Mouse (Mus musculus): ENCODE data around the gene Gpr108. TPM values are rescaled to one million over a fixed set of nuclear protein-coding genes. Genes with fewer than 3 reads are reported as not detected.

Gpr108 gene
- polyA plus RNA-seq, 1 experiment from 2014 or later = 39.0 TPM

- peak; percentile 31; the same call in 1 of the 2 replicates for ATAC-seq (ENCODE audit: low FRiP score, low TSS enrichment)
- no peaks in the 10 kb centered on the region for H3K27me3 ChIP-seq (ENCODE audit: insufficient read depth, low read length)
- H3K27ac ChIP-seq (ENCODE audit: low read length) = no peak overlapping the region
- H3K9ac ChIP-seq (replicated peaks; ENCODE audit: low read length) = no peak overlapping the region
- H3K4me3 ChIP-seq (ENCODE audit: low read length) = no peak overlapping the region
- H3K4me2 ChIP-seq (replicated peaks; ENCODE audit: low read depth, low read length) = no peak overlapping the region
- H3K9me3 ChIP-seq (ENCODE audit: low read length) = no peaks in the 10 kb centered on the region
- WGBS = 27% methylated on average over 11 of the region's 11 CpGs
- no peaks in the 10 kb centered on the region for H3K4me1 ChIP-seq (ENCODE audit: insufficient read depth, low read length)
- H3K36me3 ChIP-seq (ENCODE audit: insufficient read depth, low read length) = no peaks in the 10 kb centered on the region
Observed at GRCm38 (mm10) chr17:57219167-57219883, 28.9 kb downstream of the Gpr108 start.

- Histone ChIP-seq H3K4me2 (replicated peaks; ENCODE audit: low read depth, low read length) (no peak overlapping the region), H3K27me3 (ENCODE audit: insufficient read depth, low read length) (no peaks in the 10 kb centered on the region), H3K27ac (ENCODE audit: low read length) (no peak overlapping the region), H3K4me1 (ENCODE audit: insufficient read depth, low read length) (no peaks in the 10 kb centered on the region), H3K9me3 (ENCODE audit: low read length) (no peaks in the 10 kb centered on the region), H3K9ac (replicated peaks; ENCODE audit: low read length) (no peak overlapping the region), H3K4me3 (ENCODE audit: low read length) (no peak overlapping the region), H3K36me3 (ENCODE audit: insufficient read depth, low read length) (no peaks in the 10 kb centered on the region)
- no peak for ATAC-seq (ENCODE audit: low FRiP score, low TSS enrichment)
- WGBS = 67% methylated on average over 12 of the region's 12 CpGs
Observed at GRCm38 (mm10) chr17:57218335-57218900, 29.8 kb downstream of the Gpr108 start.

- Histone ChIP-seq H3K9me3 (ENCODE audit: low read length) (no peaks in the 10 kb centered on the region), H3K27me3 (ENCODE audit: insufficient read depth, low read length) (no peaks in the 10 kb centered on the region), H3K27ac (ENCODE audit: low read length) (no peak overlapping the region), H3K4me3 (ENCODE audit: low read length) (no peak overlapping the region), H3K9ac (replicated peaks; ENCODE audit: low read length) (no peak overlapping the region), H3K36me3 (ENCODE audit: insufficient read depth, low read length) (no peaks in the 10 kb centered on the region), H3K4me1 (ENCODE audit: insufficient read depth, low read length) (no peaks in the 10 kb centered on the region), H3K4me2 (replicated peaks; ENCODE audit: low read depth, low read length) (no peak overlapping the region)
- ATAC-seq (ENCODE audit: low FRiP score, low TSS enrichment) = 0 out of 2 replicates have a peak, but pooled peaks have one; percentile 24
- 45% methylated on average over 13 of the region's 13 CpGs for WGBS
Observed at GRCm38 (mm10) chr17:57214676-57215387, 33.4 kb downstream of the Gpr108 start.

GRCm38 (mm10) chr17:57211501-57211900 lies 36.7 kb downstream of the Gpr108 start:
- no peak overlapping the region for H3K4me3 ChIP-seq (ENCODE audit: low read length)
- ATAC-seq (ENCODE audit: low FRiP score, low TSS enrichment) = no peak
- no peaks in the 10 kb centered on the region for H3K36me3 ChIP-seq (ENCODE audit: insufficient read depth, low read length)
- H3K9me3 ChIP-seq (ENCODE audit: low read length) = no peaks in the 10 kb centered on the region
- no peak overlapping the region for H3K4me2 ChIP-seq (replicated peaks; ENCODE audit: low read depth, low read length)
- no peaks in the 10 kb centered on the region for H3K4me1 ChIP-seq (ENCODE audit: insufficient read depth, low read length)
- H3K27ac ChIP-seq (ENCODE audit: low read length) = no peak overlapping the region
- H3K9ac ChIP-seq (replicated peaks; ENCODE audit: low read length) = no peak overlapping the region
- WGBS = 67% methylated on average over 9 of the region's 9 CpGs
- no peaks in the 10 kb centered on the region for H3K27me3 ChIP-seq (ENCODE audit: insufficient read depth, low read length)

GRCm38 (mm10) chr17:57209330-57209729 lies 38.9 kb downstream of the Gpr108 start:
- ATAC-seq (ENCODE audit: low FRiP score, low TSS enrichment) = no peak
- no peak overlapping the region for H3K27ac ChIP-seq (ENCODE audit: low read length)
- no peaks in the 10 kb centered on the region for H3K36me3 ChIP-seq (ENCODE audit: insufficient read depth, low read length)
- no peak overlapping the region for H3K9ac ChIP-seq (replicated peaks; ENCODE audit: low read length)
- 80% methylated on average over 4 of the region's 4 CpGs for WGBS
- no peaks in the 10 kb centered on the region for H3K9me3 ChIP-seq (ENCODE audit: low read length)
- H3K4me3 ChIP-seq (ENCODE audit: low read length) = no peak overlapping the region
- H3K4me1 ChIP-seq (ENCODE audit: insufficient read depth, low read length) = no peaks in the 10 kb centered on the region
- H3K4me2 ChIP-seq (replicated peaks; ENCODE audit: low read depth, low read length) = no peak overlapping the region
- no peaks in the 10 kb centered on the region for H3K27me3 ChIP-seq (ENCODE audit: insufficient read depth, low read length)

- Histone ChIP-seq H3K36me3 (ENCODE audit: insufficient read depth, low read length) (no peaks in the 10 kb centered on the region), H3K4me2 (replicated peaks; ENCODE audit: low read depth, low read length) (no peak overlapping the region), H3K4me3 (ENCODE audit: low read length) (no peak overlapping the region), H3K9me3 (ENCODE audit: low read length) (no peaks in the 10 kb centered on the region), H3K27me3 (ENCODE audit: insufficient read depth, low read length) (no peaks in the 10 kb centered on the region), H3K9ac (replicated peaks; ENCODE audit: low read length) (no peak overlapping the region), H3K4me1 (ENCODE audit: insufficient read depth, low read length) (no peaks in the 10 kb centered on the region), H3K27ac (ENCODE audit: low read length) (no peak overlapping the region)
- ATAC-seq (ENCODE audit: low FRiP score, low TSS enrichment) = no peak
- WGBS = 86% methylated on average over 3 of the region's 3 CpGs
Observed at GRCm38 (mm10) chr17:57207938-57208337, 40.3 kb downstream of the Gpr108 start.

GRCm38 (mm10) chr17:57201841-57202724 lies 46.2 kb downstream of the Gpr108 start:
- no peak overlapping the region for H3K4me3 ChIP-seq (ENCODE audit: low read length)
- H3K27me3 ChIP-seq (ENCODE audit: insufficient read depth, low read length) = no peaks in the 10 kb centered on the region
- no peak overlapping the region for H3K27ac ChIP-seq (ENCODE audit: low read length)
- H3K36me3 ChIP-seq (ENCODE audit: insufficient read depth, low read length) = no peaks in the 10 kb centered on the region
- ATAC-seq (ENCODE audit: low FRiP score, low TSS enrichment) = peak; percentile 80
- H3K9me3 ChIP-seq (ENCODE audit: low read length) = no peaks in the 10 kb centered on the region
- H3K9ac ChIP-seq (replicated peaks; ENCODE audit: low read length) = no peak overlapping the region
- H3K4me1 ChIP-seq (ENCODE audit: insufficient read depth, low read length) = no peaks in the 10 kb centered on the region
- 79% methylated on average over 9 of the region's 10 CpGs for WGBS
- no peak overlapping the region for H3K4me2 ChIP-seq (replicated peaks; ENCODE audit: low read depth, low read length)

- Histone ChIP-seq H3K36me3 (ENCODE audit: insufficient read depth, low read length) (no peaks in the 10 kb centered on the region), H3K4me2 (replicated peaks; ENCODE audit: low read depth, low read length) (no peak overlapping the region), H3K27ac (ENCODE audit: low read length) (no peak overlapping the region), H3K4me1 (ENCODE audit: insufficient read depth, low read length) (no peaks in the 10 kb centered on the region), H3K27me3 (ENCODE audit: insufficient read depth, low read length) (no peaks in the 10 kb centered on the region), H3K4me3 (ENCODE audit: low read length) (no peak overlapping the region), H3K9ac (replicated peaks; ENCODE audit: low read length) (no peak overlapping the region), H3K9me3 (ENCODE audit: low read length) (no peaks in the 10 kb centered on the region)
- 85% methylated on average over 3 of the region's 3 CpGs for WGBS
- ATAC-seq (ENCODE audit: low FRiP score, low TSS enrichment) = no peak
Observed at GRCm38 (mm10) chr17:57198252-57198651, 50.0 kb downstream of the Gpr108 start.

GRCm38 (mm10) chr17:57195326-57196010 lies 52.8 kb downstream of the Gpr108 start:
- Histone ChIP-seq H3K4me1 (ENCODE audit: insufficient read depth, low read length) (no peaks in the 10 kb centered on the region), H3K9me3 (ENCODE audit: low read length) (no peaks in the 10 kb centered on the region), H3K4me3 (ENCODE audit: low read length) (no peak overlapping the region), H3K27ac (ENCODE audit: low read length) (no peak overlapping the region), H3K9ac (replicated peaks; ENCODE audit: low read length) (no peak overlapping the region), H3K4me2 (replicated peaks; ENCODE audit: low read depth, low read length) (no peak overlapping the region), H3K27me3 (ENCODE audit: insufficient read depth, low read length) (no peaks in the 10 kb centered on the region), H3K36me3 (ENCODE audit: insufficient read depth, low read length) (no peaks in the 10 kb centered on the region)
- 74% methylated on average over 8 of the region's 8 CpGs for WGBS
- no peak for ATAC-seq (ENCODE audit: low FRiP score, low TSS enrichment)

Measured in kidney, embryonic 16.5 days (tissue).